ENCODE assay signal across 9 mouse cellular contexts in the genomic region with DNA sequence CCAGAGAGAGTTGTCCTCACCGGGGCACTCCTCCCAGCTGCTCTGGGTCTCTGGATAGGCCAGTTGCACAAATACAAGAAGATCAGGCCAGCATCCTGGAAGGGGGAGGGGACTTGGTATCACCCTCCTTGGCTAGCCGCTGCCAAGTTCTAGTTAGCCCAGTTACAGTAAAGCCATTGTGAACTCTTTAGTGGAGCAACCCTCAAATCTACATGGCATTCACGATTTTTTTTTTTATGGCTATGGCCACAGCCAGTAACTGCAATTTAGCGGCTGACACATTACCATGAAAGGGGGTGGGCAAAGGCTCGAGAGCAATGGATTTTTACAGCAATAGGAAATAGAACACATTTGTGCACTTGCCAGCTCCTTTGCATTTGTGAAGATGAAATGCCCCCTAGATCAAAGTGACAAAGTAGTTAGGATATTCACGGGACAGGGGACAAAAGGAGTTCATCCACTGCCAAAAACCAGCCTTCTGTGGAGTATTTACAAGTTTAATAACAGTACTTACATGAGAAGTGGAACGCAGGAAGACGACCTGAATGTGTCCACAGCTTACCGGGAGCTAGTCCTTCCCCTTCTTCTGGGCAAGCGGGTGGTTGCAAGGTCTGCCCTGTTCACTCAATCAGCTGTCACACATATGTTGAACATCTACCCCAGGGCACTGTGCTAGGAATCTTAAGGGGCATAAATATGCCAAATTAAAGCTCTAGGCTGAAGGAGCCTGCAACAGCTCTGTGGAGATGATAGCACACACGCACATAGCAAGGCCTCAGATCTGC.
DNase-seq lines count a peak whose midpoint lies in the region; ATAC-seq and TF ChIP-seq lines count a peak whose summit lies in the region.
"Had no signal": no experiment of that assay in that cellular context is flagged by ENCODE, and none has a peak within 500 bp of the region (broad histone marks: within the 10 kb centered on the region; RNA-seq: fewer than 3 reads in every experiment).

No protein-coding gene starts in this region.

- ATAC-seq in forebrain, postnatal 0 days, result peak; percentile 92
- ATAC-seq in granulocyte monocyte progenitor cell, adult 5-6 weeks (replicated peaks; ENCODE audit: poor library complexity, severe bottlenecking), result no peak
- ATAC-seq: Patski had no signal

- 0 out of 2 replicates have a peak, but pooled peaks cover 3% of the 10 kb centered on the region for H3K4me1 ChIP-seq in forebrain, postnatal 0 days (ENCODE audit: insufficient read depth)
- H3K4me1 ChIP-seq: megakaryocyte, embryonic 14.5 days had no signal

- intact Hi-C loops in left cerebral cortex, postnatal 14 days (cut with DNase I), result loop anchor here (10.0 kb wide), 1 partner anchor 399 kb away; no protein-coding TSS in a partner anchor

- H3K27me3 ChIP-seq in forebrain, postnatal 0 days (ENCODE audit: insufficient read depth, low read length), result no peaks in the 10 kb centered on the region
- H3K27me3 ChIP-seq: megakaryocyte, embryonic 14.5 days had no signal

- no peak overlapping the region; the same call in 1 of the 2 replicates for H3K27ac ChIP-seq in forebrain, postnatal 0 days (ENCODE audit: low read depth, low read length)

- WGBS in forebrain, postnatal 0 days, result 22% methylated on average over 11 of the region's 11 CpGs

- H3K9me3 ChIP-seq in forebrain, postnatal 0 days (ENCODE audit: low read length), result no peaks in the 10 kb centered on the region

- no peak for TF ChIP-seq CTCF in forebrain, postnatal 0 days (IDR thresholded peaks at IDR 0.05; ENCODE audit: low read depth)

- no peak overlapping the region for H3K9ac ChIP-seq in forebrain, postnatal 0 days

- no peaks in the 10 kb centered on the region for H3K36me3 ChIP-seq in forebrain, postnatal 0 days (ENCODE audit: insufficient read depth)

- H3K4me3 ChIP-seq in forebrain, postnatal 0 days (ENCODE audit: low read depth, low read length), result no peak overlapping the region
- H3K4me3 ChIP-seq: megakaryocyte, embryonic 14.5 days had no signal

- DNase-seq in layer of hippocampus, adult 11-12 months (ENCODE audit: low spot score), result peak; percentile 49
- no peak for DNase-seq in layer of hippocampus, adult 9-10 months (ENCODE audit: low spot score)
- peak; percentile 77 for DNase-seq in forebrain, postnatal 0 days
- DNase-seq in left cerebral cortex, postnatal 14 days (ENCODE audit: low spot score in 2 of 2), result peak; percentile 44 to 85
- peak; percentile 25 for DNase-seq in right cerebral cortex, postnatal 4 days
- DNase-seq in heart, adult 8-10 months (ENCODE audit: low spot score), result no peak

- H3K4me2 ChIP-seq in forebrain, postnatal 0 days (ENCODE audit: low read depth), result no peak overlapping the region

Comparison
In these comparisons a context has a peak if more than half of its experiments do, and no peak if none do; other contexts are left out.
1. DNase-seq: peak in layer of hippocampus, adult 11-12 months (single experiment), forebrain, postnatal 0 days (single experiment), left cerebral cortex, postnatal 14 days (2 of 2) and right cerebral cortex, postnatal 4 days (single experiment); none in layer of hippocampus, adult 9-10 months (single experiment) and heart, adult 8-10 months (single experiment).